Mouse (Mus musculus) embryonic facial prominence, embryonic 11.5 days (tissue): ENCODE data around the gene Gm20388. TPM values are rescaled to one million over a fixed set of nuclear protein-coding genes. Genes with fewer than 3 reads are reported as not detected.

Source experiments
- ATAC-seq: fragments of 200-750 bp; cut with Nextera tagmentation; replicated peaks from 2 replicates; pipeline ENCODE4 v1.8.0; 2017; ENCODE audit warnings: low read depth; ENCODE audit not compliant: insufficient number of reproducible peaks, low FRiP score, low TSS enrichment
- DNase-seq: peaks from one replicate; pipeline ENCODE4 v3.0.0-alpha.2; 2015; ENCODE audit warnings: low spot score
- H3K27ac ChIP-seq: fragments of 300-500 bp; sonication (generic); replicated peaks from 2 replicates; pipeline ENCODE4 v1.5.1; 2014; ENCODE audit warnings: mild to moderate bottlenecking, low read depth, low read length, control low read depth
- H3K27me3 ChIP-seq: fragments of 300-500 bp; sonication (generic); 2 replicates; pipeline ENCODE4 v1.6.1; 2014; ENCODE audit warnings: mild to moderate bottlenecking, low read length, moderate library complexity, mixed read lengths; ENCODE audit not compliant: control insufficient read depth, insufficient read depth
- H3K36me3 ChIP-seq: fragments of 300-500 bp; sonication (generic); replicated peaks from 2 replicates; pipeline ENCODE4 v1.6.1; 2014; ENCODE audit warnings: low read depth, mild to moderate bottlenecking, low read length, moderate library complexity, mixed read lengths; ENCODE audit not compliant: control insufficient read depth, insufficient read depth
- H3K4me1 ChIP-seq: fragments of 300-500 bp; sonication (generic); 2 replicates; pipeline ENCODE4 v1.6.1; 2014; ENCODE audit warnings: low read length, mixed read lengths; ENCODE audit not compliant: control insufficient read depth, insufficient read depth
- H3K4me2 ChIP-seq: fragments of 300-500 bp; sonication (generic); 2 replicates; pipeline ENCODE4 v1.6.1; 2014; ENCODE audit warnings: low read depth, mild to moderate bottlenecking, control low read depth, low read length, moderate library complexity
- H3K4me3 ChIP-seq: fragments of 300-500 bp; sonication (generic); 2 replicates; pipeline ENCODE4 v1.5.1; 2014; ENCODE audit warnings: low read depth, low read length, control low read depth
- H3K9ac ChIP-seq: fragments of 300-500 bp; sonication (generic); replicated peaks from 2 replicates; pipeline ENCODE4 v1.6.1; 2014; ENCODE audit warnings: mild to moderate bottlenecking, control low read depth, low read length
- H3K9me3 ChIP-seq: fragments of 300-500 bp; sonication (generic); replicated peaks from 2 replicates; pipeline ENCODE4 v1.6.1; 2016; ENCODE audit warnings: mild to moderate bottlenecking, low read length, inconsistent platforms, mixed read lengths; ENCODE audit not compliant: control insufficient read depth
- WGBS: fragments of 180-500 bp; shearing (Covaris S2); extraction: QIAGEN DNeasy Blood & Tissue Kit; methylation state at CpG from one replicate; pipeline ENCODE4 v1.1.7; 2014; 5-methylcytosine and 5-hydroxymethylcytosine counted together
- polyA plus RNA-seq: library from polyadenylated mRNA; unstranded; fragments of >200 nt; fragmentation: Nextera tagmentation; extraction: Ambion mirVana; gene quantifications from 2 replicates; pipeline ENCODE4 v1.2.1, GENCODE M21; 2014

Gene Gm20388
- polyA plus RNA-seq, 1 experiment from 2014 or later = 3.1 TPM

GRCm38 (mm10) chr8:121093496-121093895, 1182.9 kb downstream of the Gm20388 start:
- DNase-seq = no peak
- ATAC-seq = no peak
- peaks cover 40% of the 10 kb centered on the region for H3K27me3 ChIP-seq
- no peak overlapping the region for H3K4me2 ChIP-seq
- no peak overlapping the region for H3K27ac ChIP-seq
- WGBS = 65% methylated on average over 6 of the region's 6 CpGs
- no peaks in the 10 kb centered on the region for H3K36me3 ChIP-seq
- no peaks in the 10 kb centered on the region for H3K9me3 ChIP-seq
- H3K4me1 ChIP-seq = peaks cover 8% of the 10 kb centered on the region
- no peak overlapping the region for H3K4me3 ChIP-seq
- H3K9ac ChIP-seq = no peak overlapping the region

GRCm38 (mm10) chr8:121104049-121104818, 1193.6 kb downstream of the Gm20388 start:
- Histone ChIP-seq H3K9ac (no peak overlapping the region), H3K4me1 (0 out of 2 replicates have a peak, but pooled peaks cover 3% of the 10 kb centered on the region), H3K9me3 (no peaks in the 10 kb centered on the region), H3K4me2 (no peak overlapping the region), H3K4me3 (no peak overlapping the region), H3K27me3 (no peaks in the 10 kb centered on the region), H3K27ac (no peak overlapping the region), H3K36me3 (peaks cover 6% of the 10 kb centered on the region)
- WGBS = 52% methylated on average over 17 of the region's 17 CpGs
- ATAC-seq (no peak), DNase-seq (peak; percentile 91)

- Histone ChIP-seq H3K9ac (peak within 1 kb of the TSS; percentile 84), H3K27me3 (no peaks in the 10 kb centered on the region), H3K4me1 (0 out of 2 replicates have a peak, but pooled peaks cover 3% of the 10 kb centered on the region), H3K27ac (no peak within 1 kb of the TSS; the same call in 1 of the 2 replicates), H3K36me3 (no peaks in the 10 kb centered on the region; the same call in 1 of the 2 replicates), H3K4me2 (peak within 1 kb of the TSS; percentile 69), H3K4me3 (peak within 1 kb of the TSS; percentile 82), H3K9me3 (no peaks in the 10 kb centered on the region)
- 1% methylated on average over 74 of the region's 75 CpGs for WGBS
- DNase-seq = peak; percentile 99
- peak; percentile 83 for ATAC-seq
Observed at GRCm38 (mm10) chr8:121107668-121108656, 1197.3 kb downstream of the Gm20388 start, which contains the start of gene Mthfsd. TSS of gene Mthfsd (minus strand) at chr8:121108392.

- no peak overlapping the region for H3K27ac ChIP-seq
Observed at GRCm38 (mm10) chr8:121108657-121109056, 1198.0 kb downstream of the Gm20388 start.

GRCm38 (mm10) chr8:121111145-121111907, 1200.7 kb downstream of the Gm20388 start:
- DNase-seq (no peak), ATAC-seq (no peak)
- no peak overlapping the region for H3K27ac ChIP-seq
- no peaks in the 10 kb centered on the region for H3K9me3 ChIP-seq
- H3K4me1 ChIP-seq = peaks cover 6% of the 10 kb centered on the region; the same call in 1 of the 2 replicates
- H3K4me2 ChIP-seq = no peak overlapping the region
- H3K27me3 ChIP-seq = peaks cover 10% of the 10 kb centered on the region
- H3K4me3 ChIP-seq = no peak overlapping the region
- 47% methylated on average over 7 of the region's 7 CpGs for WGBS
- no peaks in the 10 kb centered on the region for H3K36me3 ChIP-seq
- H3K9ac ChIP-seq = no peak overlapping the region

More at GRCm38 (mm10) chr8:121108657-121109056, 1198.0 kb downstream of the Gm20388 start:
- Histone ChIP-seq H3K4me3 (peak overlapping the region; percentile 82), H3K9ac (peak overlapping the region; percentile 84), H3K4me2 (peak overlapping the region; percentile 47), H3K27me3 (peaks cover 1% of the 10 kb centered on the region), H3K9me3 (no peaks in the 10 kb centered on the region), H3K36me3 (no peaks in the 10 kb centered on the region), H3K4me1 (peaks cover 5% of the 10 kb centered on the region; the same call in 1 of the 2 replicates)
- 19% methylated on average over 5 of the region's 5 CpGs for WGBS
- no peak for ATAC-seq
- DNase-seq = no peak

- peaks cover 9% of the 10 kb centered on the region for H3K4me1 ChIP-seq
- ATAC-seq = no peak
- 2% methylated on average over 21 of the region's 21 CpGs for WGBS
- H3K4me2 ChIP-seq = no peak overlapping the region
- peak; percentile 95 for DNase-seq
- no peak overlapping the region for H3K9ac ChIP-seq
- H3K36me3 ChIP-seq = no peaks in the 10 kb centered on the region
- peaks cover 29% of the 10 kb centered on the region for H3K27me3 ChIP-seq
- H3K9me3 ChIP-seq = no peaks in the 10 kb centered on the region
- H3K27ac ChIP-seq = no peak overlapping the region
- H3K4me3 ChIP-seq = no peak overlapping the region
Observed at GRCm38 (mm10) chr8:121113261-121113660, 1202.6 kb downstream of the Gm20388 start.

GRCm38 (mm10) chr8:121115136-121115535, 1204.5 kb downstream of the Gm20388 start:
- ATAC-seq = no peak
- Histone ChIP-seq H3K27ac (0 out of 2 replicates have a peak overlapping the region, but pooled peaks have one; percentile 28), H3K27me3 (peaks cover 38% of the 10 kb centered on the region), H3K9me3 (no peaks in the 10 kb centered on the region), H3K9ac (peak overlapping the region; percentile 41), H3K4me2 (peak overlapping the region; percentile 48), H3K4me3 (peak overlapping the region; percentile 29), H3K36me3 (no peaks in the 10 kb centered on the region), H3K4me1 (peaks cover 9% of the 10 kb centered on the region)
- peak; percentile 37 for DNase-seq
- under 1% methylated on average over 25 of the region's 25 CpGs for WGBS
